Mouse (Mus musculus) intestine, embryonic 16.5 days (tissue): ENCODE measurements at regions not wholly inside any gene's neighbourhood (a gene's known extent, or its start where the extent isn't known, plus 50 kb on each side); places are given as distances from the start of the nearest gene placed in this dataset.

ENCODE experiments used
- ATAC-seq: fragments of 200-750 bp; cut with Nextera tagmentation; 2 replicates; pipeline ENCODE4 v1.8.0; 2017; ENCODE audit warnings: moderate TSS enrichment, moderate library complexity
- H3K27ac ChIP-seq: fragments of 300-500 bp; sonication (generic); 2 replicates; pipeline ENCODE4 v1.5.1; 2014; ENCODE audit warnings: mild to moderate bottlenecking, low read length
- H3K27me3 ChIP-seq: fragments of 300-500 bp; sonication (generic); replicated peaks from 2 replicates; pipeline ENCODE4 v1.6.1; 2014; ENCODE audit warnings: low read length, control low read depth, mixed read lengths; ENCODE audit not compliant: control insufficient read depth, insufficient read depth
- H3K36me3 ChIP-seq: fragments of 300-500 bp; sonication (generic); 2 replicates; pipeline ENCODE4 v1.6.1; 2014; ENCODE audit warnings: low read length, control low read depth; ENCODE audit not compliant: control insufficient read depth, insufficient read depth
- H3K4me1 ChIP-seq: fragments of 300-500 bp; sonication (generic); 2 replicates; pipeline ENCODE4 v1.6.1; 2014; ENCODE audit warnings: low read length, control low read depth, mixed read lengths; ENCODE audit not compliant: control insufficient read depth, insufficient read depth
- H3K4me2 ChIP-seq: fragments of 300-500 bp; sonication (generic); 2 replicates; pipeline ENCODE4 v1.6.1; 2014; ENCODE audit warnings: low read depth, low read length, control low read depth
- H3K4me3 ChIP-seq: fragments of 300-500 bp; sonication (generic); 2 replicates; pipeline ENCODE4 v1.5.1; 2014; ENCODE audit warnings: mild to moderate bottlenecking, low read length
- H3K9ac ChIP-seq: fragments of 300-500 bp; sonication (generic); 2 replicates; pipeline ENCODE4 v1.6.1; 2014; ENCODE audit warnings: low read depth, low read length
- H3K9me3 ChIP-seq: fragments of 300-500 bp; sonication (generic); 2 replicates; pipeline ENCODE4 v1.6.1; 2016; ENCODE audit warnings: low read length, control low read depth; ENCODE audit not compliant: control insufficient read depth
- WGBS: fragments of 180-500 bp; shearing (Covaris S2); extraction: QIAGEN DNeasy Blood & Tissue Kit; methylation state at CpG from one replicate; pipeline ENCODE4 v1.1.7; 2014; 5-methylcytosine and 5-hydroxymethylcytosine counted together

DNA sequence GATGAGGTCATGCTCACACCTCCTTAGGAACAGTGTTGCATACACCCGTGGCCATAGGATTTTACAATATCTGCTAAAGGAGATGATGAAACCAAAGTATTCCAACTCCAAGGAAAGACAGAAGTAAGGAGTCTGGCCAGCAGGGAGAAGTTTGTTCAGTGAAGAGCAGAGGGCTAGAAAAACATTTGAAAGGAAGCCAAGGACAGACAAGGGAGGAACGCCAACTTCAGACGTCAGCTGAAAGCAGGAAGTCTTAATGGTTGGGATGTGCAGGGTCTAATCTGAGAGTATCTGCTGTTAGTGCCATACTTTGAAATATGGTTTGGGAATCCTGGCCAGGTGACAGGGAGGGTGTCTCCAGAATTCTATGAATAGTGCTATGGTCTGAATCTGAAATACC, 98.5 kb upstream of the Irf2bp2 start:
- H3K4me2 ChIP-seq = no peak overlapping the region
- 47% methylated on average over 3 of the region's 3 CpGs for WGBS

DNA sequence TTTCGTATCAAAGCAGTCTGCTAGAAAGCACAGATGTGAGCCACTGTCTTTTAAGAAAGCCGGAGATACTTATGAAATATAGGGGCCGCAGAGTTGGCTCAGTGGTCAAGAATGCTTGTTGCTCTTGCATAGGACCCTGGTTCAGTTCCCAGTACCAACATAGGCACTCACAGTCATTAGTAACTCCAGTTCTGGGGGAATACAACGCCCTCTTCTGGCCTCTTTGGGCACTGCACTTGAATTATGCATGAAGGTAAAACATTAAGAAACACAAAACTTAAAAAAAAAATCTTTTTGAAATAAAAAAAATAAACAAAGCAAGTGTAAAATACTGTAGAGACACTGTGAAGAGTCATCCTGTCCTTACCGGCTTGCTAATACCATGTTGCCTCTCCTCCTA, 94.7 kb upstream of the Irf2bp2 start:
- Histone ChIP-seq H3K9me3 (no peaks in the 10 kb centered on the region), H3K36me3 (no peaks in the 10 kb centered on the region), H3K4me1 (peaks cover 5% of the 10 kb centered on the region; the same call in 1 of the 2 replicates), H3K27me3 (no peaks in the 10 kb centered on the region), H3K27ac (no peak overlapping the region), H3K4me2 (no peak overlapping the region), H3K4me3 (no peak overlapping the region), H3K9ac (no peak overlapping the region)
- 78% methylated on average over 5 of the region's 5 CpGs for WGBS
- no peak for ATAC-seq

More for the DNA sequence above, 98.5 kb upstream of the Irf2bp2 start:
- Histone ChIP-seq H3K27me3 (no peaks in the 10 kb centered on the region), H3K9me3 (no peaks in the 10 kb centered on the region), H3K9ac (no peak overlapping the region), H3K4me1 (no peaks in the 10 kb centered on the region; the same call in 1 of the 2 replicates), H3K4me3 (no peak overlapping the region), H3K27ac (no peak overlapping the region), H3K36me3 (no peaks in the 10 kb centered on the region)
- peak; percentile 40; the same call in 1 of the 2 replicates for ATAC-seq

DNA sequence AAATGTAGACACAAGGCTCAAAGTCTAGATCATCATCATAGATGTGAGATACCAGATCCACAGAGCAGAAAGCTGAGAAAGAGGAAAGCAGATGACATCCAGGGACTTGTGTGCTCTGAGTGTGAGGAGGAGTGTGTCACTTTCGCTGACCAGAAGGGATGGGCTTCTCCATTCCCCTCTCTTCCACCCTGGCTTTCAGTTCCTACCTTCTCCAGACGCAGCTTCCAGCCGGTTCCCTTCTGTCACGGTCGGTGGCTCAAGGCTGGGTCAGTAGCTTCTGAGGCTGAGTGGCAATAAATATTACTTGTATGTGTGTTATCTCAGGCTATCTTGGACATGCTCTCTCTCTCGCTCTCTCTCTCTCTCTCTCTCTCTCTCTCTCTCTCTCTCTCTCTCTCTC, 94.2 kb upstream of the Irf2bp2 start:
- Histone ChIP-seq H3K4me2 (no peak overlapping the region), H3K9me3 (no peaks in the 10 kb centered on the region), H3K9ac (no peak overlapping the region), H3K4me1 (peaks cover 5% of the 10 kb centered on the region; the same call in 1 of the 2 replicates), H3K27me3 (no peaks in the 10 kb centered on the region), H3K27ac (no peak overlapping the region), H3K4me3 (no peak overlapping the region), H3K36me3 (no peaks in the 10 kb centered on the region)
- ATAC-seq = no peak
- WGBS = 74% methylated on average over 6 of the region's 6 CpGs

DNA sequence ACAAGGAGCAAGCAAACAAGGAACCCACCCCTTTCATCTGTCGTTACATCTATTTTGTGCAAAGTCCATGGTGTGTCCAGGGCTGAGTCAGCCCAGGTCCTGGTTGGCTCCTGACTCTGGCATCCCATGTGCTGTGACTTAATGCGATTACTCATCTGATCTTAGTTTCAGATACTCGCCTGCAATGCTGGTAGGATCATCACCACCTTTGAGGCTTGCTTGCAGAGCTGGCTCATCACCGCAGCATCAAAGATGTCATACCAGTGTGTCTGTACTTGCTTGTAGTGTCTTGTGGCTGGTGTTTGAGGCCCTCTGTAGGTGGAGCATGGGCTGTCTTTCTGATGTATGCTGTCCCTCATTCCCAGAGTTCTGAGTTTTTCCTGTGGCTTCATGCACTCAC, 93.0 kb upstream of the Irf2bp2 start:
- no peak overlapping the region for H3K9ac ChIP-seq
- ATAC-seq = no peak
- WGBS = 82% methylated on average over 4 of the region's 4 CpGs
- H3K9me3 ChIP-seq = no peaks in the 10 kb centered on the region
- no peak overlapping the region for H3K4me3 ChIP-seq
- H3K4me1 ChIP-seq = 0 out of 2 replicates have a peak, but pooled peaks cover 5% of the 10 kb centered on the region
- H3K36me3 ChIP-seq = no peaks in the 10 kb centered on the region
- no peaks in the 10 kb centered on the region for H3K27me3 ChIP-seq
- no peak overlapping the region for H3K4me2 ChIP-seq
- H3K27ac ChIP-seq = no peak overlapping the region

DNA sequence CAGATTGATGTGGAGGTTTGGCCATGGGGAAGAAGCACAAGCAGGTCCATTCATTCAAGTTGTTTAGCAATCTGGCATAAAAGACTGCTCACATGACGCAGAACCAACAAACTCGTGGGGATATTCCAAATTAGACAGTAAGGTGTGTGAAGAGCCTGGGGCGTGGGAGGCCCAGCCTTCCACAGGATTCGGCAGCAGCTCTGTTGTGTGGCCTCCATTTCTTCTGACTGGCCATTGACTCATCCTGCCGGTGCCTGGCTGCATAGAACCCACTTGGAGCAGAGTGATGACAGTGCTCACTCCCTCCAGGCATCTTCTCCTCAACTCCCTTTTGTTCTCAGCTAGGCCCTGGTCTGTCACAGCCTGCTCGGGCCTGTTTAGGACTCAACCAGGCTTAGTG, 91.6 kb upstream of the Irf2bp2 start:
- WGBS = 77% methylated on average over 6 of the region's 6 CpGs
- Histone ChIP-seq H3K9me3 (0 out of 2 replicates have a peak, but pooled peaks cover 3% of the 10 kb centered on the region), H3K36me3 (no peaks in the 10 kb centered on the region), H3K27ac (no peak overlapping the region), H3K27me3 (no peaks in the 10 kb centered on the region), H3K4me2 (no peak overlapping the region), H3K4me3 (no peak overlapping the region), H3K4me1 (0 out of 2 replicates have a peak, but pooled peaks cover 5% of the 10 kb centered on the region), H3K9ac (no peak overlapping the region)
- ATAC-seq = no peak

DNA sequence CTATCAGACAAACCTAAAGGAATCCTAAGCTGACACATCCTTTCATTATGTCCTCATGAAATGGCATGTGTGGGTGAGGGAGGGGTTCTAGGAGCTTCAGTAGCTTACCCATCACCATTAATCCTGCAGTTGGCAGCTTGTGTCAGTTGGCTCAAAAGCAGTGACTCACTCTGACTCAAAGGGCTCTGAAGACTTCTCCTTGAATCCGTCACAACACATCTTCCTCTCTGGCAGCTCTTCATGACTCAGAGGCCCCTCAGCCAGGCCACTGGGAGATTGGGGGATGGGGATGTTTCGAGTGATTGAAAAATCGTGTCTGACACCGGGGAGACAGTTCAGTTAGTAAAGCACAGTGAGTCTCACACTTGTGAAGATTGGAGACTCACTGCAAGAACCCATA, 90.2 kb upstream of the Irf2bp2 start:
- ATAC-seq = no peak
- H3K9me3 ChIP-seq = 0 out of 2 replicates have a peak, but pooled peaks cover 3% of the 10 kb centered on the region

DNA sequence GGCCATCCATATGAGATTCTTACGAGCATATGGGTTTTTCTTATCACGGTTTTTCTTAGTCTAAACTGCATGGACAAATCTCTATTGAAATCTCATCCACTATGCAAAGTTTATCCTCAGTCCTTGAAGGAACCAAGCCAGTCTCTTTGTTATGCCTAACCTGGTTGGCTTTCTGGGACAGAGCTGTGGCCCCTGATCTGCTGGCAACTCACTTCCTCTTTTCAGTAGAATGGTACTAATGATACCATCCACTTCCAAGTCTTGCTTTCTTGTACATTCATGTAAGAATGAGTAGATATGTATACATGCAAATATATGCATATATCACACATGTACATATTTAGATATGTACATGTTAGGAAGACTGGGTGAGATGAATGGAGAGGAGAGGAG, 89.8 kb upstream of the Irf2bp2 start:
- ATAC-seq = no peak
- no peak overlapping the region for H3K4me2 ChIP-seq
- no peak overlapping the region for H3K9ac ChIP-seq
- H3K4me3 ChIP-seq = no peak overlapping the region
- no peak overlapping the region for H3K27ac ChIP-seq
- 83% methylated on average over 2 of the region's 2 CpGs for WGBS
- H3K27me3 ChIP-seq = no peaks in the 10 kb centered on the region
- 0 out of 2 replicates have a peak, but pooled peaks cover 3% of the 10 kb centered on the region for H3K9me3 ChIP-seq
- H3K4me1 ChIP-seq = 0 out of 2 replicates have a peak, but pooled peaks cover 5% of the 10 kb centered on the region
- no peaks in the 10 kb centered on the region for H3K36me3 ChIP-seq

More for the DNA sequence above, 90.2 kb upstream of the Irf2bp2 start:
- Histone ChIP-seq H3K36me3 (no peaks in the 10 kb centered on the region), H3K4me1 (0 out of 2 replicates have a peak, but pooled peaks cover 5% of the 10 kb centered on the region), H3K4me3 (no peak overlapping the region), H3K4me2 (no peak overlapping the region), H3K27me3 (no peaks in the 10 kb centered on the region), H3K9ac (no peak overlapping the region), H3K27ac (no peak overlapping the region)
- WGBS = 66% methylated on average over 4 of the region's 4 CpGs

DNA sequence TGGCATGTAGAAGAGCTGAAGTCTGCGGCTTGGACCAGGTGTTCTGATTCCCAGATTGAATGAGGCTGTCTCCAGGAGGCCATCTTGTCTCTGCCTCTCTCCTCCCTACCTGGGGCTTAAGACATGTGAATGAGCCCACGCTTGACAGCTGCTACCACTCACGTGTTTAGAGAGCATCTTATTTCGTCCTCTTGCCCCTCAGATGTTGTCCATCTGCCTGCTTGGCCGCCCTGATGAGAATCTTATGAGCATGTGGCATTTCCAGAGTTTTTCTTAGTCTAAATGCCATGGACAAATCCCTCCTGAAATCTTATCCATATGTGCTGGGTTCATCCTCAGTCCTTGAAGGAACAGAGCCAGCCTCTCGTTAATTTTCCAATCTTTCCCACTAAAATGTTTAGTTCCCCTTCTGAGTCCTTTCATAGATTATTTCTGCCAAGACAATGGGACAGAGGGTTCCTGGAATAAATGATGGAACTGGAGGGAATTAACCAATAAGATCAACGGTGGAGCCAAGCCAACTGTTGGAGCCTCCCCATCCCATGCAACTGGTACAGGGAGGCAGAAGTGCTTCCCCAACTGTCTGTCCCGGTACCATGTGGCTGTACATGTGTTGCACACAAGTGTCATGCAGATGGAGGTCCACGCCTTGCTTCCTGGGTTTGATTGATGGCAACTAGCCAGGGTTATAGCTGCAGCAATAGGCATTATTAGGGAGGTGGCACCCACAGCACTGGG, 89.2 kb upstream of the Irf2bp2 start:
- no peak for ATAC-seq
- WGBS = 83% methylated on average over 9 of the region's 9 CpGs
- no peak overlapping the region for H3K27ac ChIP-seq

DNA sequence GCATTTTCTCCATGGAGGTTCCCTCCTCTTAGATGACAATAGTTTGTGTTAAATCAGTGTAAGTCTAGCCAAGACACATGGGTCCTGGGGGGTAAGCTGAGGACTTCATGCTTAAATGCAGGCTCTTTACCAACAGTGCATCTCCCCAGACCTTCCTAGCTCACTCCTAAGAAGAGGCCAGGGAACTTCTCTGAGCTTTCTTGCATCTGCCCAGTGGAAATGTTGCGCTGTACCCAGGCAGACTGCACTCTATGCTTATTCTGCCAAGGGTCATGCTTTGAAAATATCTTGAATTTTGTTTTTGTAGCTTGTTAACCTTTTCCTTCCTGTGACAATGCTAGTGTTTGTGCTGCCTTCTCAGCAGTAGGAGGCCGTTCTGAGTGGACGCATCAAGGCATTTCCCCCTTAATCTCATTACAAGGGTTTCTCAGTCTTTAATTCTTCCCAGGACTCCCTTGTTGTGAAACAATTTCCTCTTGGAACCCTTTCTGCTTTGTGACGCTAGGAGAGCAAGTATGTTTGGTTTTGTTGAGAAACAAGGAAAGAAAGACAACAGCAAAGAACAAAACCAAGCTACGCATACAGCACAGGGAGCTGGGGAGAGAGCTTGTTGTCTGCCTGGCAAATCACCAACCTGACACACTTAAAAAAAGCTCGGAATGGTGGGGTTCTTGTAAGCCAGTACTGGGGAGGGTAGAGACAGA, 88.3 kb upstream of the Irf2bp2 start:
- no peaks in the 10 kb centered on the region for H3K36me3 ChIP-seq
- WGBS = 69% methylated on average over 6 of the region's 6 CpGs
- H3K27me3 ChIP-seq = no peaks in the 10 kb centered on the region
- H3K9me3 ChIP-seq = 0 out of 2 replicates have a peak, but pooled peaks cover 3% of the 10 kb centered on the region
- H3K27ac ChIP-seq = no peak overlapping the region
- ATAC-seq = no peak
- H3K4me3 ChIP-seq = no peak overlapping the region
- H3K4me2 ChIP-seq = no peak overlapping the region
- H3K4me1 ChIP-seq = 0 out of 2 replicates have a peak, but pooled peaks cover 5% of the 10 kb centered on the region
- H3K9ac ChIP-seq = no peak overlapping the region

More for the DNA sequence above, 89.2 kb upstream of the Irf2bp2 start:
- Histone ChIP-seq H3K4me1 (0 out of 2 replicates have a peak, but pooled peaks cover 5% of the 10 kb centered on the region), H3K9ac (no peak overlapping the region), H3K4me3 (no peak overlapping the region), H3K9me3 (0 out of 2 replicates have a peak, but pooled peaks cover 3% of the 10 kb centered on the region), H3K36me3 (no peaks in the 10 kb centered on the region), H3K27me3 (no peaks in the 10 kb centered on the region), H3K4me2 (no peak overlapping the region)
